Mouse (Mus musculus) limb, embryonic 14.5 days (tissue): ENCODE measurements around the gene Nek5. TPM values are rescaled to one million over a fixed set of nuclear protein-coding genes. Genes with fewer than 3 reads are reported as not detected.

Source experiments
- ATAC-seq: fragments of 200-750 bp; cut with Nextera tagmentation; 2 replicates; pipeline ENCODE4 v1.8.0; 2017; ENCODE audit warnings: low read depth, moderate number of reproducible peaks, moderate TSS enrichment; ENCODE audit not compliant: low FRiP score
- DNase-seq: peaks from one replicate; pipeline ENCODE4 v3.0.0-alpha.2; 2015; ENCODE audit warnings: low spot score
- H3K27ac ChIP-seq: fragments of 300-500 bp; sonication (generic); replicated peaks from 2 replicates; pipeline ENCODE4 v1.5.1; 2014; ENCODE audit warnings: low read depth, mild to moderate bottlenecking, low read length, moderate library complexity, mixed read lengths
- H3K27me3 ChIP-seq: fragments of 300-500 bp; sonication (generic); 2 replicates; pipeline ENCODE4 v1.6.1; 2014; ENCODE audit warnings: low read length, mixed read lengths; ENCODE audit not compliant: control insufficient read depth, insufficient read depth
- H3K36me3 ChIP-seq: fragments of 300-500 bp; sonication (generic); 2 replicates; pipeline ENCODE4 v1.6.1; 2014; ENCODE audit warnings: mild to moderate bottlenecking, low read length, moderate library complexity, mixed read lengths; ENCODE audit not compliant: control insufficient read depth, insufficient read depth
- H3K4me1 ChIP-seq: fragments of 300-500 bp; sonication (generic); 2 replicates; pipeline ENCODE4 v1.6.1; 2014; ENCODE audit warnings: antibody characterized with exemption, low read length, mixed read lengths; ENCODE audit not compliant: control insufficient read depth, insufficient read depth
- H3K4me2 ChIP-seq: fragments of 300-500 bp; sonication (generic); replicated peaks from 2 replicates; pipeline ENCODE4 v1.6.1; 2014; ENCODE audit warnings: low read depth, mild to moderate bottlenecking, low read length, moderate library complexity; ENCODE audit not compliant: severe bottlenecking
- H3K4me3 ChIP-seq: fragments of 300-500 bp; sonication (generic); replicated peaks from 2 replicates; pipeline ENCODE4 v1.5.1; 2014; ENCODE audit warnings: low read length
- H3K9ac ChIP-seq: fragments of 300-500 bp; sonication (generic); 2 replicates; pipeline ENCODE4 v1.6.1; 2014; ENCODE audit warnings: mild to moderate bottlenecking, low read depth, low read length, moderate library complexity; ENCODE audit not compliant: severe bottlenecking
- H3K9me3 ChIP-seq: fragments of 300-500 bp; sonication (generic); 2 replicates; pipeline ENCODE4 v1.6.1; 2016; ENCODE audit warnings: low read length; ENCODE audit not compliant: control insufficient read depth
- POLR2A ChIP-seq: fragments of 200-500 bp; IDR thresholded peaks from 2 replicates; pipeline ENCODE4 v1.8.0; 2012; ENCODE audit warnings: inconsistent platforms, mild to moderate bottlenecking, moderate library complexity, borderline replicate concordance; ENCODE audit not compliant: insufficient read depth, insufficient read length; ENCODE audit errors: extremely low read depth
- WGBS: fragments of 180-500 bp; shearing (Covaris S2); extraction: QIAGEN DNeasy Blood & Tissue Kit; methylation state at CpG from one replicate; pipeline ENCODE4 v1.1.7; 2014; 5-methylcytosine and 5-hydroxymethylcytosine counted together
- polyA plus RNA-seq, 2 experiments: library from polyadenylated mRNA; depleted of rRNA in 1 of 2; stranded (reverse) in 1 of 2; unstranded in 1 of 2; fragments of >200 nt; fragmentation: Nextera tagmentation in 1 of 2; extraction: Ambion mirVana in 1 of 2; gene quantifications; 2 replicates each; pipeline versions ENCODE4 v1.2.1 to v1.2.3; 2012 to 2014

Gene Nek5
- polyA plus RNA-seq, 2 experiments: 0.15 to 0.26 TPM

DNA sequence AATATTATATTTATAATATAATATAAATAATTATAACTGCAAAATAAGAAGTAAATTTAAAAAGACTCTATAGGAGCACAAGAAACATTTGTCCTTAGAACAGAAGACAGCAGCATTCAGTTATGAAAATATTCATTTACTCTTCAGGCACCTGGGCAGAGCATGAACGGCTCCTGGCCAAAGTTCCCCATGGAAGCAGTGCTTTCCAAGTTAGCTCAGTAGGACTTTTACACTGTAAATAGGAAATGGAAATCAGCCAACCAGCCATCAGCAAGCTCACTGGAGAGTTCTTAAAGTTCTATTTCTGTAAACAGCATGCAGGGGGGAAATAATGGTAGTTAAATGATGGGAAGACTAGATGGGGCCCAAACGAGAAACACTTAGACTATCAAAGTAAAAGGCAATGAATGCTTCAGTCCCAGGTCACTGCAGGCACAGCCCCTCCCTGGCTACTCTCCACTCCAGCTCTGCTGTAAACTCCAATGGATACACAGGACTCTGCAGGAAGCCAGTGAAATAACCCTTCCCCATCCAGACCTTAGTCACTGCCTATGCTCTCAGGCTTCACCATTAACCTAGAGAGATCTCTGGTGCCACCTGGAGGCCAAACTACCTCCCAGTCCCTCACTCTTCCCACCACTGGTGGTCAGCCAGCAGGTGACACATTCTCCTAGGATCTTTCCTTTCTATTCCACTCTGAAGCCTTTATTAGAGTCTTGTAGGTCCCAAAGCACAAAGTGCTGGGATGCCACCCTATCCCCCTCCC, 77.0 kb downstream of the Nek5 start:
- peak; percentile 48 for DNase-seq
- no peak for ATAC-seq
- 56% methylated on average over 2 of the region's 2 CpGs for WGBS

DNA sequence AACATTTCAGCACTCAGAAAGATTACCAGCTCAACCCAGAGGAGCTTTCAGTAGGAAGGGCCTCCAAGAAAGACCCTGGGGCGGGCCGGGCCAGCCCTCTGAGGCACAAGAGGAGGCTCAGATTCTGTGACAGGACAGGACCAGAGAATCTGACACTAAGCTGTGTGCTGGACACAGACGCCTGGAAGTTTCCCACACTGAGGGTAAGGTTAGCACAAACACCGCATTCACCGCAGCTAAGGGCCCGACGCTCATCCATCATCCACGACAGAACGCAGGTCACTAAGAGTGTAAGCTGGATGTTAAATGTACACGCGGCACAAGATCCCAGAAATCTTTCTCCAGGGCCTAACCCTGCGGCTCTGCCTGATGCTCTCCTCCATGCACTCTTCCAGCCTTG, 81.1 kb downstream of the Nek5 start:
- Histone ChIP-seq H3K4me2 (no peak overlapping the region), H3K27ac (no peak overlapping the region), H3K9ac (no peak overlapping the region), H3K27me3 (no peaks in the 10 kb centered on the region), H3K4me1 (no peaks in the 10 kb centered on the region), H3K4me3 (no peak overlapping the region), H3K9me3 (no peaks in the 10 kb centered on the region), H3K36me3 (no peaks in the 10 kb centered on the region)
- TF ChIP-seq POLR2A: no peak
- WGBS: 42% methylated on average over 12 of the region's 12 CpGs
- no peak for DNase-seq
- no peak for ATAC-seq

More for the DNA sequence above, 77.0 kb downstream of the Nek5 start:
- H3K4me2 ChIP-seq: no peak overlapping the region
- no peaks in the 10 kb centered on the region for H3K27me3 ChIP-seq
- no peaks in the 10 kb centered on the region for H3K4me1 ChIP-seq
- H3K9ac ChIP-seq: no peak overlapping the region
- H3K27ac ChIP-seq: no peak overlapping the region
- no peaks in the 10 kb centered on the region for H3K36me3 ChIP-seq
- no peak for TF ChIP-seq POLR2A
- H3K9me3 ChIP-seq: no peaks in the 10 kb centered on the region
- no peak overlapping the region for H3K4me3 ChIP-seq

GRCm38 (mm10) chr8:22042515-22042914, 82.3 kb downstream of the Nek5 start:
- H3K36me3 ChIP-seq: no peaks in the 10 kb centered on the region
- no peak for TF ChIP-seq POLR2A
- no peak for DNase-seq
- no peak overlapping the region for H3K4me2 ChIP-seq
- H3K4me1 ChIP-seq: no peaks in the 10 kb centered on the region
- no peak overlapping the region for H3K9ac ChIP-seq
- no peak overlapping the region for H3K27ac ChIP-seq
- H3K4me3 ChIP-seq: no peak overlapping the region
- no peaks in the 10 kb centered on the region for H3K27me3 ChIP-seq
- ATAC-seq: no peak
- 81% methylated on average over 3 of the region's 3 CpGs for WGBS
- no peaks in the 10 kb centered on the region for H3K9me3 ChIP-seq

- ATAC-seq (no peak), DNase-seq (no peak)
- no peak overlapping the region for H3K9ac ChIP-seq
- no peaks in the 10 kb centered on the region for H3K27me3 ChIP-seq
- no peak for TF ChIP-seq POLR2A
- H3K36me3 ChIP-seq: no peaks in the 10 kb centered on the region
- H3K27ac ChIP-seq: no peak overlapping the region
- WGBS: 48% methylated on average over 6 of the region's 6 CpGs
- H3K4me2 ChIP-seq: no peak overlapping the region
- no peaks in the 10 kb centered on the region for H3K9me3 ChIP-seq
- no peaks in the 10 kb centered on the region for H3K4me1 ChIP-seq
- H3K4me3 ChIP-seq: no peak overlapping the region
Measured at GRCm38 (mm10) chr8:22040153-22040509, 84.7 kb downstream of the Nek5 start.

DNA sequence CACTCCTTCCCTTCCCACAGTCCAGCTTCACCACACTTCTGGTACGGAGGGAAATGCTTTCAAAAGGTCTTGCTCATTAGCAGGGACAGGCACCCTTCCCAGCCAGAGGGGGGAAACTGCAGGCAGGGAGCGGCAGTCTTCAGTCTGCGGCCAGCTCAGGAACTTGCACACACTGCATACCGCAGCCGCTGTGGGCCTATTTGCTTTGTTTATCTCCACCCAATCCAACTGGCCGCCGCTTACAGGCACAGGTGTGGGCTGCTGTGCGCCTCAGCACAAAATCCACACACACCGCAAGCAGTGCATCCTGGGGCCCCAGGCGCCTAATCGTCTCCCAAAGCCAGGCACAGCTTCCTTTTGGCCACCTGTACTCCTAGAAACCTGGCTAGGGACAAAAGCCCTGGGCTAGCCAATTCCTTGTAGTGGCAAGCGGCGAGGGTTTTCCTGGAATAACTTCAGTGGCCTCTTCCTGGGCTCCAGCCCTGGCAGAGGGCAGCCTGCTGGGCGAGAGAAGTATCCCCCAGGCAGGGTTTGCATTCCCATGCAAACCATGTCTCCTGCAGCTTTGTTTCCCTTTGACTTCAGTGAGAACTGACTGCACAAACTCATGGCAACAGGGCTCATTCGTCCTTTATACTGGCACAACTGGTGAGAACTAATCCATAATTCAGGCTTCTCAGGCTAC, 85.2 kb downstream of the Nek5 start:
- WGBS: 17% methylated on average over 15 of the region's 15 CpGs
- no peak for ATAC-seq
- Histone ChIP-seq H3K4me2 (no peak overlapping the region), H3K27me3 (no peaks in the 10 kb centered on the region), H3K36me3 (no peaks in the 10 kb centered on the region), H3K27ac (no peak overlapping the region), H3K4me1 (no peaks in the 10 kb centered on the region), H3K4me3 (no peak overlapping the region), H3K9ac (no peak overlapping the region), H3K9me3 (no peaks in the 10 kb centered on the region)
- TF ChIP-seq POLR2A: no peak
- no peak for DNase-seq
